Mouse (Mus musculus): ENCODE results near the gene Tnfrsf21. TPM values are rescaled to one million over a fixed set of nuclear protein-coding genes. Genes with fewer than 3 reads are reported as not detected.

The Tnfrsf21 gene
- polyA plus RNA-seq, 1 experiment, result 17.9 TPM

- Histone ChIP-seq H3K36me3 (ENCODE audit: control insufficient read depth, insufficient read depth, low read length) (no peaks in the 10 kb centered on the region), H3K27ac (ENCODE audit: control insufficient read depth, insufficient read depth, low read length) (no peak overlapping the region), H3K27me3 (ENCODE audit: control insufficient read depth, insufficient read depth, low read length) (no peaks in the 10 kb centered on the region), H3K4me1 (replicated peaks; ENCODE audit: control insufficient read depth, insufficient read depth, low read length) (no peaks in the 10 kb centered on the region), H3K4me3 (ENCODE audit: control insufficient read depth, insufficient read depth, low read length) (no peak overlapping the region)
- TF ChIP-seq POLR2A (IDR thresholded peaks at IDR 0.05; ENCODE audit: control insufficient read depth, extremely low read depth, insufficient read depth, low read length, poor library complexity), result no peak
- no peak for TF ChIP-seq CTCF (IDR thresholded peaks at IDR 0.05; ENCODE audit: borderline replicate concordance, control insufficient read depth, extremely low read depth, insufficient read depth, low read length, poor library complexity)
- DNase-seq, result no peak
- WGBS, result 92% methylated on average over 3 of the region's 3 CpGs
Observed at GRCm38 (mm10) chr17:43130115-43130869, 113.9 kb downstream of the Tnfrsf21 start.

- DNase-seq, result no peak
- no peak for TF ChIP-seq POLR2A (IDR thresholded peaks at IDR 0.05; ENCODE audit: control insufficient read depth, extremely low read depth, insufficient read depth, low read length, poor library complexity)
- Histone ChIP-seq H3K4me1 (replicated peaks; ENCODE audit: control insufficient read depth, insufficient read depth, low read length) (no peaks in the 10 kb centered on the region), H3K27me3 (ENCODE audit: control insufficient read depth, insufficient read depth, low read length) (no peaks in the 10 kb centered on the region), H3K4me3 (ENCODE audit: control insufficient read depth, insufficient read depth, low read length) (no peak overlapping the region), H3K27ac (ENCODE audit: control insufficient read depth, insufficient read depth, low read length) (no peak overlapping the region), H3K36me3 (ENCODE audit: control insufficient read depth, insufficient read depth, low read length) (no peaks in the 10 kb centered on the region)
Observed at GRCm38 (mm10) chr17:43130870-43131264, 114.5 kb downstream of the Tnfrsf21 start.

GRCm38 (mm10) chr17:43132477-43132876, 116.1 kb downstream of the Tnfrsf21 start:
- no peak overlapping the region for H3K4me3 ChIP-seq (ENCODE audit: control insufficient read depth, insufficient read depth, low read length)
- no peaks in the 10 kb centered on the region for H3K4me1 ChIP-seq (replicated peaks; ENCODE audit: control insufficient read depth, insufficient read depth, low read length)
- TF ChIP-seq CTCF (IDR thresholded peaks at IDR 0.05; ENCODE audit: borderline replicate concordance, control insufficient read depth, extremely low read depth, insufficient read depth, low read length, poor library complexity) (no peak), POLR2A (IDR thresholded peaks at IDR 0.05; ENCODE audit: control insufficient read depth, extremely low read depth, insufficient read depth, low read length, poor library complexity) (no peak)
- no peaks in the 10 kb centered on the region for H3K27me3 ChIP-seq (ENCODE audit: control insufficient read depth, insufficient read depth, low read length)
- H3K36me3 ChIP-seq (ENCODE audit: control insufficient read depth, insufficient read depth, low read length), result no peaks in the 10 kb centered on the region
- no peak overlapping the region for H3K27ac ChIP-seq (ENCODE audit: control insufficient read depth, insufficient read depth, low read length)
- no peak for DNase-seq
- 97% methylated on average over 5 of the region's 5 CpGs for WGBS

GRCm38 (mm10) chr17:43133106-43133505, 116.8 kb downstream of the Tnfrsf21 start:
- Histone ChIP-seq H3K27me3 (ENCODE audit: control insufficient read depth, insufficient read depth, low read length) (no peaks in the 10 kb centered on the region), H3K36me3 (ENCODE audit: control insufficient read depth, insufficient read depth, low read length) (no peaks in the 10 kb centered on the region), H3K4me3 (ENCODE audit: control insufficient read depth, insufficient read depth, low read length) (no peak overlapping the region), H3K27ac (ENCODE audit: control insufficient read depth, insufficient read depth, low read length) (no peak overlapping the region), H3K4me1 (replicated peaks; ENCODE audit: control insufficient read depth, insufficient read depth, low read length) (no peaks in the 10 kb centered on the region)
- no peak for TF ChIP-seq CTCF (IDR thresholded peaks at IDR 0.05; ENCODE audit: borderline replicate concordance, control insufficient read depth, extremely low read depth, insufficient read depth, low read length, poor library complexity)
- DNase-seq, result no peak
- 95% methylated on average over 4 of the region's 4 CpGs for WGBS

- Histone ChIP-seq H3K4me3 (ENCODE audit: control insufficient read depth, insufficient read depth, low read length) (no peak overlapping the region), H3K36me3 (ENCODE audit: control insufficient read depth, insufficient read depth, low read length) (no peaks in the 10 kb centered on the region), H3K27ac (ENCODE audit: control insufficient read depth, insufficient read depth, low read length) (no peak overlapping the region), H3K27me3 (ENCODE audit: control insufficient read depth, insufficient read depth, low read length) (no peaks in the 10 kb centered on the region), H3K4me1 (replicated peaks; ENCODE audit: control insufficient read depth, insufficient read depth, low read length) (0 out of 2 replicates have a peak, but pooled peaks cover 2% of the 10 kb centered on the region)
- no peak for TF ChIP-seq CTCF (IDR thresholded peaks at IDR 0.05; ENCODE audit: borderline replicate concordance, control insufficient read depth, extremely low read depth, insufficient read depth, low read length, poor library complexity)
- no peak for TF ChIP-seq POLR2A (IDR thresholded peaks at IDR 0.05; ENCODE audit: control insufficient read depth, extremely low read depth, insufficient read depth, low read length, poor library complexity)
- WGBS, result 83% methylated on average over 4 of the region's 4 CpGs
- DNase-seq, result no peak
Observed at GRCm38 (mm10) chr17:43134991-43135390, 118.6 kb downstream of the Tnfrsf21 start.

- no peak overlapping the region for H3K27ac ChIP-seq (ENCODE audit: control insufficient read depth, insufficient read depth, low read length)
- H3K4me3 ChIP-seq (ENCODE audit: control insufficient read depth, insufficient read depth, low read length), result no peak overlapping the region
- H3K4me1 ChIP-seq (replicated peaks; ENCODE audit: control insufficient read depth, insufficient read depth, low read length), result peaks cover 2% of the 10 kb centered on the region; the same call in 1 of the 2 replicates
- WGBS, result 85% methylated on average over 7 of the region's 7 CpGs
- H3K36me3 ChIP-seq (ENCODE audit: control insufficient read depth, insufficient read depth, low read length), result no peaks in the 10 kb centered on the region
- no peak for DNase-seq
- H3K27me3 ChIP-seq (ENCODE audit: control insufficient read depth, insufficient read depth, low read length), result no peaks in the 10 kb centered on the region
- no peak for TF ChIP-seq CTCF (IDR thresholded peaks at IDR 0.05; ENCODE audit: borderline replicate concordance, control insufficient read depth, extremely low read depth, insufficient read depth, low read length, poor library complexity)
- no peak for TF ChIP-seq POLR2A (IDR thresholded peaks at IDR 0.05; ENCODE audit: control insufficient read depth, extremely low read depth, insufficient read depth, low read length, poor library complexity)
Observed at GRCm38 (mm10) chr17:43135398-43136265, 119.3 kb downstream of the Tnfrsf21 start.
